Mouse (Mus musculus) forebrain, embryonic 16.5 days (tissue): ENCODE measurements around the gene Galc. TPM values are rescaled to one million over a fixed set of nuclear protein-coding genes. Genes with fewer than 3 reads are reported as not detected.

Source experiments
- ATAC-seq: fragments of 200-750 bp; cut with Nextera tagmentation; 2 replicates; pipeline ENCODE4 v1.8.0; 2017; ENCODE audit warnings: mild to moderate bottlenecking, moderate library complexity
- H3K27ac ChIP-seq: fragments of 300-500 bp; sonication (generic); 2 replicates; pipeline ENCODE4 v1.5.1; 2014; ENCODE audit warnings: low read length, control low read depth
- H3K27me3 ChIP-seq: fragments of 300-500 bp; sonication (generic); replicated peaks from 2 replicates; pipeline ENCODE4 v1.6.1; 2014; ENCODE audit warnings: low read length; ENCODE audit not compliant: control insufficient read depth, insufficient read depth
- H3K36me3 ChIP-seq: fragments of 300-500 bp; sonication (generic); 2 replicates; pipeline ENCODE4 v1.6.1; 2014; ENCODE audit not compliant: control insufficient read depth, insufficient read depth
- H3K4me1 ChIP-seq: fragments of 300-500 bp; sonication (generic); replicated peaks from 2 replicates; pipeline ENCODE4 v1.6.1; 2014; ENCODE audit warnings: low read length; ENCODE audit not compliant: control insufficient read depth, insufficient read depth
- H3K4me2 ChIP-seq: fragments of 300-500 bp; sonication (generic); 2 replicates; pipeline ENCODE4 v1.6.1; 2014; ENCODE audit warnings: mild to moderate bottlenecking, low read length, control low read depth
- H3K4me3 ChIP-seq: fragments of 300-500 bp; sonication (generic); replicated peaks from 2 replicates; pipeline ENCODE4 v1.5.1; 2014; ENCODE audit warnings: mild to moderate bottlenecking, low read length, control low read depth
- H3K9ac ChIP-seq: fragments of 300-500 bp; sonication (generic); replicated peaks from 2 replicates; pipeline ENCODE4 v1.6.1; 2014; ENCODE audit warnings: low read depth, low read length, control low read depth
- H3K9me3 ChIP-seq: fragments of 300-500 bp; sonication (generic); 2 replicates; pipeline ENCODE4 v1.6.1; 2016; ENCODE audit warnings: low read length; ENCODE audit not compliant: control insufficient read depth
- WGBS: fragments of 180-500 bp; shearing (Covaris S2); extraction: QIAGEN DNeasy Blood & Tissue Kit; methylation state at CpG from one replicate; pipeline ENCODE4 v1.1.7; 2014; 5-methylcytosine and 5-hydroxymethylcytosine counted together
- polyA plus RNA-seq: library from polyadenylated mRNA; unstranded; fragments of >200 nt; fragmentation: Nextera tagmentation; extraction: Ambion mirVana; gene quantifications from 2 replicates; pipeline ENCODE4 v1.2.1, GENCODE M21; 2015

Gene Galc
- 10.0 and 10.3 TPM in 2 replicates for polyA plus RNA-seq

GRCm38 (mm10) chr12:98258845-98259517, at the start of gene Galc:
Gene Galc (minus strand): TSS chr12:98259459.
- peak within 1 kb of the TSS; percentile 94 for H3K9ac ChIP-seq
- WGBS: 0% methylated on average over 70 of the region's 76 CpGs

GRCm38 (mm10) chr12:98307179-98307915, 48.1 kb upstream of the Galc start:
- H3K4me1 ChIP-seq: no peaks in the 10 kb centered on the region
- no peak overlapping the region for H3K9ac ChIP-seq
- H3K9me3 ChIP-seq: no peaks in the 10 kb centered on the region
- no peaks in the 10 kb centered on the region for H3K27me3 ChIP-seq
- no peaks in the 10 kb centered on the region for H3K36me3 ChIP-seq
- no peak overlapping the region for H3K4me3 ChIP-seq
- 82% methylated on average over 7 of the region's 7 CpGs for WGBS
- H3K27ac ChIP-seq: no peak overlapping the region
- no peak overlapping the region for H3K4me2 ChIP-seq
- no peak; the same call in 1 of the 2 replicates for ATAC-seq

More at GRCm38 (mm10) chr12:98258845-98259517, at the start of gene Galc:
- Histone ChIP-seq H3K4me2 (peak within 1 kb of the TSS; percentile 67), H3K27me3 (no peaks in the 10 kb centered on the region), H3K27ac (peak within 1 kb of the TSS; percentile 95), H3K36me3 (no peaks in the 10 kb centered on the region), H3K9me3 (no peaks in the 10 kb centered on the region), H3K4me3 (peak within 1 kb of the TSS; percentile 72), H3K4me1 (peaks cover 5% of the 10 kb centered on the region)
- ATAC-seq: peak; percentile 96

GRCm38 (mm10) chr12:98303013-98303412, 43.8 kb upstream of the Galc start:
- WGBS: 39% methylated on average over 1 of the region's 1 CpGs

GRCm38 (mm10) chr12:98301980-98302379, 42.7 kb upstream of the Galc start:
- no peaks in the 10 kb centered on the region for H3K27me3 ChIP-seq
- no peaks in the 10 kb centered on the region for H3K9me3 ChIP-seq
- 92% methylated on average over 5 of the region's 5 CpGs for WGBS
- H3K4me3 ChIP-seq: no peak overlapping the region
- no peaks in the 10 kb centered on the region for H3K36me3 ChIP-seq
- no peak overlapping the region for H3K27ac ChIP-seq
- H3K4me1 ChIP-seq: no peaks in the 10 kb centered on the region
- H3K4me2 ChIP-seq: no peak overlapping the region
- no peak overlapping the region for H3K9ac ChIP-seq
- no peak for ATAC-seq

More at GRCm38 (mm10) chr12:98303013-98303412, 43.8 kb upstream of the Galc start:
- no peaks in the 10 kb centered on the region for H3K27me3 ChIP-seq
- H3K4me2 ChIP-seq: no peak overlapping the region
- H3K4me3 ChIP-seq: no peak overlapping the region
- no peaks in the 10 kb centered on the region for H3K9me3 ChIP-seq
- H3K27ac ChIP-seq: no peak overlapping the region
- H3K4me1 ChIP-seq: no peaks in the 10 kb centered on the region
- H3K36me3 ChIP-seq: no peaks in the 10 kb centered on the region
- no peak for ATAC-seq
- H3K9ac ChIP-seq: no peak overlapping the region

GRCm38 (mm10) chr12:98294241-98294640, 35.0 kb upstream of the Galc start:
- H3K4me1 ChIP-seq: no peaks in the 10 kb centered on the region

GRCm38 (mm10) chr12:98292278-98292677, 33.0 kb upstream of the Galc start:
- no peak for ATAC-seq
- no peaks in the 10 kb centered on the region for H3K27me3 ChIP-seq
- no peak overlapping the region for H3K27ac ChIP-seq
- H3K9ac ChIP-seq: no peak overlapping the region
- no peaks in the 10 kb centered on the region for H3K9me3 ChIP-seq
- no peak overlapping the region for H3K4me2 ChIP-seq
- H3K4me3 ChIP-seq: no peak overlapping the region
- no peaks in the 10 kb centered on the region for H3K36me3 ChIP-seq
- WGBS: 84% methylated on average over 4 of the region's 4 CpGs
- H3K4me1 ChIP-seq: no peaks in the 10 kb centered on the region

More at GRCm38 (mm10) chr12:98294241-98294640, 35.0 kb upstream of the Galc start:
- Histone ChIP-seq H3K36me3 (no peaks in the 10 kb centered on the region), H3K4me2 (no peak overlapping the region), H3K9ac (no peak overlapping the region), H3K4me3 (no peak overlapping the region), H3K27me3 (no peaks in the 10 kb centered on the region), H3K27ac (no peak overlapping the region), H3K9me3 (no peaks in the 10 kb centered on the region)
- 88% methylated on average over 2 of the region's 2 CpGs for WGBS
- ATAC-seq: no peak

GRCm38 (mm10) chr12:98290475-98290874, 31.2 kb upstream of the Galc start:
- H3K9me3 ChIP-seq: no peaks in the 10 kb centered on the region
- H3K9ac ChIP-seq: no peak overlapping the region
- H3K4me2 ChIP-seq: no peak overlapping the region
- no peak overlapping the region for H3K27ac ChIP-seq
- H3K36me3 ChIP-seq: no peaks in the 10 kb centered on the region
- ATAC-seq: no peak
- 93% methylated on average over 3 of the region's 3 CpGs for WGBS
- H3K27me3 ChIP-seq: no peaks in the 10 kb centered on the region
- H3K4me1 ChIP-seq: no peaks in the 10 kb centered on the region
- no peak overlapping the region for H3K4me3 ChIP-seq

- WGBS: 82% methylated on average over 3 of the region's 3 CpGs
- Histone ChIP-seq H3K4me2 (no peak overlapping the region), H3K4me3 (no peak overlapping the region), H3K36me3 (no peaks in the 10 kb centered on the region), H3K27ac (no peak overlapping the region), H3K27me3 (no peaks in the 10 kb centered on the region), H3K9ac (no peak overlapping the region), H3K4me1 (no peaks in the 10 kb centered on the region), H3K9me3 (no peaks in the 10 kb centered on the region)
- ATAC-seq: no peak
These were observed 25.2 kb upstream of the Galc start for GRCm38 (mm10) chr12:98284477-98284876.

GRCm38 (mm10) chr12:98283487-98283860, 24.2 kb upstream of the Galc start:
- Histone ChIP-seq H3K4me1 (no peaks in the 10 kb centered on the region), H3K9me3 (no peaks in the 10 kb centered on the region), H3K4me2 (no peak overlapping the region), H3K27ac (no peak overlapping the region), H3K9ac (no peak overlapping the region), H3K27me3 (no peaks in the 10 kb centered on the region), H3K36me3 (no peaks in the 10 kb centered on the region), H3K4me3 (no peak overlapping the region)
- ATAC-seq: no peak
- 61% methylated on average over 3 of the region's 3 CpGs for WGBS
